Mouse (Mus musculus): ENCODE results near the gene Ndufs7. TPM values are rescaled to one million over a fixed set of nuclear protein-coding genes. Genes with fewer than 3 reads are reported as not detected.

Ndufs7 gene
- total RNA-seq, 1 experiment: 205 TPM

DNA sequence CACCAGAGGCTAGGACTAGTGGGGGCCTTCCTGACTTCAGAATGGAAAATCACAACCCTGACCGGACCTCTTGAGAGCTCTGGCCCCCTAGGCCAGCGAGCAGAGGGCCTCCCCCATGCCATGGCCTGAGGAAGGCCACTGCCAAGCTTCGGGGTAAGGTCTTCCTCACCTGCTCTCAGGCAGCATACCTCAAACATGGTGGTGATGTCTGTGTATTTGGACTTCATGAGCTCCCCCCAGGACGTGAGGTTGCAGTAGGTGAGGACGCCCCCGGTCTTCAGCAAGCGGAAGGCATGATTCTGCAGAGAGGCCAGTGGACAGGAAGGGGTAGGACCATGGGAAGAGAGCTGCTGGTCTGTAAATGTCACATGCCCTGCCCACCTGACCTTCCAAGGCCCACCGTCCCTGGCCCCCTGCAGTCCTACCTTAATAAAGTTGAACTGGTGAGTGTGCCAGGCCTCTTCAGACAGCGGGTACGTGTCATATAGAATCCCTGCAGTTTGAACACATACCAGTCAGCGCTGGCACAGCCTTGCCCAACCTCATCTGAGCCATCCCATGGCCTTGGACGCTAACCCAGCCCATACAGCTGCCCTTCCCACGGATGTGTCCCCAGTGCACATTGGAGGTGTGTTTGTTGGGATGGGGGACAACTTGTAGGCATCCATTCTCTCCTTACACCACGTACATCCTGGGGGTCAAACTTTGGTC is 10.0 kb downstream of the Ndufs7 start:
- Histone ChIP-seq H3K27ac (ENCODE audit: insufficient read depth, low read depth, low read length, poor library complexity, severe bottlenecking) (no peak overlapping the region), H3K4me3 (ENCODE audit: insufficient read depth in 1 of 2, low read depth in 1 of 2, low read length in 2 of 2, poor library complexity in 1 of 2, severe bottlenecking in 1 of 2) (no peak overlapping the region), H3K9me3 (ENCODE audit: control insufficient read depth, insufficient read depth, low read depth, low read length) (no peaks in the 10 kb centered on the region), H3K4me1 (ENCODE audit: control insufficient read depth in 2 of 2, insufficient read depth in 2 of 2, low read length in 2 of 2, poor library complexity in 1 of 2) (peaks cover 0 to 14% of the 10 kb centered on the region in 2 experiments; a peak in 2 of 4 replicates), H3K36me3 (ENCODE audit: control insufficient read depth, insufficient read depth, low read length, poor library complexity, severe bottlenecking) (peaks cover 46% of the 10 kb centered on the region), H3K9ac (ENCODE audit: insufficient read depth, low read depth, low read length, poor library complexity, severe bottlenecking) (no peak overlapping the region)
- in situ Hi-C loops (cut with MboI; ENCODE audit: low sequenced_read_pairs in 2 of 2, unreplicated experiment in 2 of 2): no loop called here
- DNase-seq (ENCODE audit: low read depth, low spot score): no peak
- TF ChIP-seq HCFC1 (IDR thresholded peaks at IDR 0.05; ENCODE audit: borderline replicate concordance, insufficient read depth, low read length) (no peak), CHD2 (IDR thresholded peaks at IDR 0.05; ENCODE audit: low read depth, low read length) (no peak), ZNF384 (IDR thresholded peaks at IDR 0.05; ENCODE audit: low read depth, low read length) (no peak), ZC3H11A (IDR thresholded peaks at IDR 0.05; ENCODE audit: borderline replicate concordance, low read depth, low read length) (no peak), MAFK (IDR thresholded peaks at IDR 0.05; ENCODE audit: insufficient read depth, low read depth, low read length) (no peak)

DNA sequence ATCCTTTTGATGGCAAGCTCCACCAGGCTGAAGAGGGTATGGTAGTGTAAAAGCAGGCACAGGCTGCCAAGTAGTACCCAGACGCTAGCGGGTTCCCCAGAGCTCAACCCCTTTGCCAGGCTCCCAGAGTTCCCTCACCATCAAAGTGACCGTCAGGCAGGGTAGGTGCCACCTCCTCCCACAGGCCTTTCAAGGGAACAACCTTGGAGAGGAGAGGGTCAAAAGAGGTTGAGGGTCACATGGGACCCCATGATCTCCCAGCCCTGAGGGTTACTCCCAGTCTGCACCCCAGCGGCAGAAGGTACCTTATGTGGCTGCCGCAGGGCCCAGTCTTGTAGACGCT is 10.5 kb downstream of the Ndufs7 start:
- Histone ChIP-seq H3K4me3 (ENCODE audit: insufficient read depth in 1 of 2, low read depth in 1 of 2, low read length in 2 of 2, poor library complexity in 1 of 2, severe bottlenecking in 1 of 2) (no peak overlapping the region), H3K4me1 (ENCODE audit: control insufficient read depth in 2 of 2, insufficient read depth in 2 of 2, low read length in 2 of 2, poor library complexity in 1 of 2) (peaks cover 0 to 15% of the 10 kb centered on the region in 2 experiments; a peak in 2 of 4 replicates), H3K27ac (ENCODE audit: insufficient read depth, low read depth, low read length, poor library complexity, severe bottlenecking) (no peak overlapping the region), H3K9ac (ENCODE audit: insufficient read depth, low read depth, low read length, poor library complexity, severe bottlenecking) (no peak overlapping the region), H3K36me3 (ENCODE audit: control insufficient read depth, insufficient read depth, low read length, poor library complexity, severe bottlenecking) (peaks cover 41% of the 10 kb centered on the region), H3K9me3 (ENCODE audit: control insufficient read depth, insufficient read depth, low read depth, low read length) (no peaks in the 10 kb centered on the region)
- no peak for DNase-seq (ENCODE audit: low read depth, low spot score)
- TF ChIP-seq CHD2 (IDR thresholded peaks at IDR 0.05; ENCODE audit: low read depth, low read length) (no peak), HCFC1 (IDR thresholded peaks at IDR 0.05; ENCODE audit: borderline replicate concordance, insufficient read depth, low read length) (no peak), ZNF384 (IDR thresholded peaks at IDR 0.05; ENCODE audit: low read depth, low read length) (no peak), MAFK (IDR thresholded peaks at IDR 0.05; ENCODE audit: insufficient read depth, low read depth, low read length) (no peak), ZC3H11A (IDR thresholded peaks at IDR 0.05; ENCODE audit: borderline replicate concordance, low read depth, low read length) (no peak)
- in situ Hi-C loops (cut with MboI; ENCODE audit: low sequenced_read_pairs in 2 of 2, unreplicated experiment in 2 of 2): no loop called here

DNA sequence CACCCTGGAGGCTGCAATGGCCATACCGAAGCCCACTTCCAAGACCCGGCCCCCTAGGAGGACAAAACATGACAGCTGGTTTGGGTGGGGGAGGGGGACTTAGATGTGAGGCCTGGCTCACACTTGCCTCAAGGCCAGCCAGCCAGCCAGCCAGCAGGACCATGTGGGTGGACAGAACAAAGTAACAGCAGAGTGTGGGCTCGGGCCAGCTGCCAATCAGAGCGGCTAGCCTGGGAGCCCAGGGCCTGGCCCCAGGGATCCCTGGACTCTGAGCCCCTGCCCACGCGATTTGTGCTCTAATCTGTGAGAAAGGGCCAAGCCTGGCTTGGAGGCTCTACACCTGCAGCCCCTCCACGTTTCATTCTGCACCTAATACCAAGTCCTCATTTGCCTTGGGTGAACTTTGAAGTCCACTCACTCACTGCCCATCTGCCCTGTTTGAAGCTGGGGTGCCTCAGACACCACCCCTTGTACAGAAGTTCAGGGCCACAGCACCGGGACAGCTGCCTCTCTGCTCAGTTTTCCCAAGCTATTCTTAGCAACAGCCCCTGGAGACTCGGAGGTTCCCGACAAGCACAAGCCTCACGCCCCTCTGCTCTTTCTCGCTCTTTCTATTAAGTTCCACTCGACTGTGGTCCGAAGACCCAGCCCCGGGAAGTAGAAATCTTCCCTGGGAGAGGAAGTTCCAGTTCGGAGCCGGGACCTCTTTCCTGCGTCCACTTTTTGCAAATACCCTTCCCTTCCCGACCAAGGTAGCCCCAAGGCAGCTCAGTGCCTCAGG is 11.1 kb downstream of the Ndufs7 start:
- in situ Hi-C loops (cut with MboI; ENCODE audit: low sequenced_read_pairs in 2 of 2, unreplicated experiment in 2 of 2): no loop called here
- peaks cover 0 to 11% of the 10 kb centered on the region in 2 experiments; a peak in 2 of 4 replicates for H3K4me1 ChIP-seq (ENCODE audit: control insufficient read depth in 2 of 2, insufficient read depth in 2 of 2, low read length in 2 of 2, poor library complexity in 1 of 2)

DNA sequence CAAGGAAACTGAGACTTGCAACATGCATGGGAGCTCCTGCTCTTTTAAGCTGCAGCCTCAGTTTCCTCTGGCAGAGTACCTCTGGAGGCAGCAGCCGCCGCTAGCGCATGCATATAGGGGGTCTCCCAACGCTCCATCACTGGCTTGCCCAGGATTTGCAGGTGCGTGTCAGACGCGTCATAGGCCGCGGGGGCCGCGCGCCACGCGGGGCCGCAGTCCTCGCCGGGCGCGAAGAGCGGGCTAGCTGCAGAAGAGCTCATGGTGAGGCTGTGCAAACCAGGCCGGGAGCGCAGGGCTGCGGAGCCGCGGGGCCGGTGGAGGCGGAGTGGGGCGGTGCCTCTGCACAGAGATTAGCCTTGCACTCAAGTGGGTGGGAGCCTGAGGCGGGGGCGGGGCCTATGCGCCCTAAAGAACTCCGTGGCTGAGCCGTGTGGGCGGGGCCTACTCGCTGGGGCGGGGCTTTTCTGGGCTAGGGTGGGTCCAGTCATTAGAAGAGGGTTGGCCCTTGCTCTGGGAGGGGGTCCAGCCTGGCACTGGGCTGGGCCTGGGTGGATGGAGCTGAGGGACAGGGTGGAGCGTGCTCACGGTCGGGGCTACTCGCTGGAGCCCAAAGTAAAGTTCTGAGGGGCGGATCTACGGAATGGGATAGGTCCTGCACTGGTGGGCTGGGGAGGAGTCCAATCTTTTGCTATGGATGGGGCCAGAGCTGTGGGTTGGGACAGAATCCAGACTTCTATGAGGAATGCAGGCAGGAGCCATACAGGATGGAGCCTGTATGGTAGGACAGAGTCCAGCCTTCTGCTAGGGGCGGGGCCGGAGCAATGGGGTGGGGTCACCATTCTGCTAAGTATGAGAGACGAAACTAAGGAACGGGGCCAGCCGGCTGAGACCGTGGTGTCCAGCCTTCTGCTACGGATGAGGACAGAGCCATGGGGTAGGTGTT is 12.0 kb downstream of the Ndufs7 start, which contains the start of the genes Gamt and Dazap1:
Gamt (minus strand) TSS at position 371 of the 943 bp plus-strand sequence.
Dazap1 (plus strand) TSS at position 845 of the 943 bp plus-strand sequence.
- H3K27ac ChIP-seq (ENCODE audit: insufficient read depth, low read depth, low read length, poor library complexity, severe bottlenecking): peak within 1 kb of the TSS; percentile 65; the same call in 1 of the 2 replicates
- TF ChIP-seq ZC3H11A (IDR thresholded peaks at IDR 0.05; ENCODE audit: borderline replicate concordance, low read depth, low read length) (no peak), MAFK (IDR thresholded peaks at IDR 0.05; ENCODE audit: insufficient read depth, low read depth, low read length) (no peak), HCFC1 (IDR thresholded peaks at IDR 0.05; ENCODE audit: borderline replicate concordance, insufficient read depth, low read length) (no peak), CHD2 (IDR thresholded peaks at IDR 0.05; ENCODE audit: low read depth, low read length) (no peak), ZNF384 (IDR thresholded peaks at IDR 0.05; ENCODE audit: low read depth, low read length) (no peak)
- H3K36me3 ChIP-seq (ENCODE audit: control insufficient read depth, insufficient read depth, low read length, poor library complexity, severe bottlenecking): peaks cover 27% of the 10 kb centered on the region; the same call in 1 of the 2 replicates
- DNase-seq (ENCODE audit: low read depth, low spot score): peak; percentile 98
- peak within 1 kb of the TSS; percentile 83; the same call in 1 of the 2 replicates for H3K9ac ChIP-seq (ENCODE audit: insufficient read depth, low read depth, low read length, poor library complexity, severe bottlenecking)
- no peaks in the 10 kb centered on the region for H3K9me3 ChIP-seq (ENCODE audit: control insufficient read depth, insufficient read depth, low read depth, low read length)
- in situ Hi-C loops (cut with MboI; ENCODE audit: low sequenced_read_pairs in 2 of 2, unreplicated experiment in 2 of 2): no loop called here
- H3K4me3 ChIP-seq (ENCODE audit: insufficient read depth in 1 of 2, low read depth in 1 of 2, low read length in 2 of 2, poor library complexity in 1 of 2, severe bottlenecking in 1 of 2): peak within 1 kb of the TSS; percentile 68 to 86
- H3K4me1 ChIP-seq (ENCODE audit: control insufficient read depth in 2 of 2, insufficient read depth in 2 of 2, low read length in 2 of 2, poor library complexity in 1 of 2): peaks cover 0 to 6% of the 10 kb centered on the region in 2 experiments; a peak in 1 of 4 replicates

More for the DNA sequence above, 11.1 kb downstream of the Ndufs7 start:
- Histone ChIP-seq H3K27ac (ENCODE audit: insufficient read depth, low read depth, low read length, poor library complexity, severe bottlenecking) (no peak overlapping the region), H3K9me3 (ENCODE audit: control insufficient read depth, insufficient read depth, low read depth, low read length) (no peaks in the 10 kb centered on the region), H3K4me3 (ENCODE audit: insufficient read depth in 1 of 2, low read depth in 1 of 2, low read length in 2 of 2, poor library complexity in 1 of 2, severe bottlenecking in 1 of 2) (peak overlapping the region; percentile 61 to 86), H3K36me3 (ENCODE audit: control insufficient read depth, insufficient read depth, low read length, poor library complexity, severe bottlenecking) (peaks cover 35% of the 10 kb centered on the region), H3K9ac (ENCODE audit: insufficient read depth, low read depth, low read length, poor library complexity, severe bottlenecking) (peak overlapping the region; percentile 9; the same call in 1 of the 2 replicates)
- DNase-seq (ENCODE audit: low read depth, low spot score): no peak
- TF ChIP-seq ZC3H11A (IDR thresholded peaks at IDR 0.05; ENCODE audit: borderline replicate concordance, low read depth, low read length): no peak
- no peak for TF ChIP-seq MAFK (IDR thresholded peaks at IDR 0.05; ENCODE audit: insufficient read depth, low read depth, low read length)
- no peak for TF ChIP-seq ZNF384 (IDR thresholded peaks at IDR 0.05; ENCODE audit: low read depth, low read length)
- TF ChIP-seq HCFC1 (IDR thresholded peaks at IDR 0.05; ENCODE audit: borderline replicate concordance, insufficient read depth, low read length): no peak
- no peak for TF ChIP-seq CHD2 (IDR thresholded peaks at IDR 0.05; ENCODE audit: low read depth, low read length)
